Mouse (Mus musculus) layer of hippocampus, adult 8-10 months (tissue): ENCODE measurements around the gene Tfr2. TPM values are rescaled to one million over a fixed set of nuclear protein-coding genes. Genes with fewer than 3 reads are reported as not detected.
A peak's percentile ranks its signal among the peaks of the same experiment; 100 is the strongest.
"Not testable (repeated sequence)": the region's sequence is repeated elsewhere in the genome, so short reads cannot be mapped to it uniquely, and the experiment has no call there.

Source experiments
- DNase-seq, 2 experiments: peaks; one replicate each; pipeline ENCODE4 v3.0.0; 2022; ENCODE audit warnings: low spot score in 2 of 2
- total RNA-seq, 4 experiments: library from RNA; stranded (reverse); gene quantifications; 2 replicates each; pipeline ENCODE4 v1.2.4; 2022

Gene Tfr2
- total RNA-seq, 4 experiments from 2014 or later: 12.5 to 21.7 (median 15.9) TPM

GRCm38 (mm10) chr5:137583670-137584169 lies 14.1 kb downstream of the Tfr2 start:
- peak; percentile 43 to 46 for DNase-seq

GRCm38 (mm10) chr5:137584976-137585375 lies 15.3 kb downstream of the Tfr2 start:
- DNase-seq: peak; percentile 58 to 59

- DNase-seq: no peak
Observed at GRCm38 (mm10) chr5:137590507-137590906, 20.9 kb downstream of the Tfr2 start.

- DNase-seq: no peak
Observed at GRCm38 (mm10) chr5:137595921-137596320, 26.3 kb downstream of the Tfr2 start.

GRCm38 (mm10) chr5:137596601-137597261 lies 27.1 kb downstream of the Tfr2 start:
- DNase-seq: no peak

GRCm38 (mm10) chr5:137597625-137598024 lies 28.0 kb downstream of the Tfr2 start:
- no peak for DNase-seq

- no peak for DNase-seq
Observed at GRCm38 (mm10) chr5:137598100-137598826, 28.6 kb downstream of the Tfr2 start.

GRCm38 (mm10) chr5:137599600-137599999 lies 30.0 kb downstream of the Tfr2 start:
- no peak for DNase-seq

- no peak for DNase-seq
Observed at GRCm38 (mm10) chr5:137600281-137600618, 30.6 kb downstream of the Tfr2 start.

- DNase-seq: peak; percentile 95
Observed at GRCm38 (mm10) chr5:137600619-137601364, 31.2 kb downstream of the Tfr2 start, which contains the start of gene Mospd3. Gene Mospd3 (minus strand): TSS chr5:137601058.

- DNase-seq: no peak
Observed at GRCm38 (mm10) chr5:137601365-137601729, 31.7 kb downstream of the Tfr2 start.

- DNase-seq: no peak
Observed at GRCm38 (mm10) chr5:137607860-137608653, 38.4 kb downstream of the Tfr2 start.

- DNase-seq: no peak
Observed at GRCm38 (mm10) chr5:137608654-137609190, 39.1 kb downstream of the Tfr2 start.

GRCm38 (mm10) chr5:137609292-137609691 lies 39.7 kb downstream of the Tfr2 start:
- DNase-seq: no peak

GRCm38 (mm10) chr5:137610056-137610455 lies 40.4 kb downstream of the Tfr2 start:
- DNase-seq: no peak

- no peak for DNase-seq
Observed at GRCm38 (mm10) chr5:137610548-137611244, 41.1 kb downstream of the Tfr2 start.

GRCm38 (mm10) chr5:137611245-137611602 lies 41.6 kb downstream of the Tfr2 start:
- no peak for DNase-seq

GRCm38 (mm10) chr5:137613076-137613475 lies 43.4 kb downstream of the Tfr2 start:
- no peak for DNase-seq

- no peak for DNase-seq
Observed at GRCm38 (mm10) chr5:137613550-137613949, 43.9 kb downstream of the Tfr2 start, which contains the start of gene Pcolce. Gene Pcolce (minus strand): TSS chr5:137613784.

GRCm38 (mm10) chr5:137614921-137615320 lies 45.3 kb downstream of the Tfr2 start:
- DNase-seq: not testable (repeated sequence)
